Mouse (Mus musculus) embryonic facial prominence, embryonic 14.5 days (tissue): Measurements from ENCODE around the gene Uba3. TPM values are rescaled to one million over a fixed set of nuclear protein-coding genes. Genes with fewer than 3 reads are reported as not detected.
A peak's percentile ranks its signal among the peaks of the same experiment; 100 is the strongest.

Experiments used
- ATAC-seq: fragments of 200-750 bp; cut with Nextera tagmentation; 2 replicates; pipeline ENCODE4 v1.8.0; 2017; ENCODE audit warnings: low read depth, moderate number of reproducible peaks, moderate TSS enrichment
- DNase-seq: peaks from one replicate; pipeline ENCODE4 v3.0.0-alpha.2; 2015; ENCODE audit warnings: low spot score
- H3K27ac ChIP-seq: fragments of 300-500 bp; sonication (generic); replicated peaks from 2 replicates; pipeline ENCODE4 v1.5.1; 2014; ENCODE audit warnings: low read depth, mild to moderate bottlenecking, low read length, moderate library complexity
- H3K27me3 ChIP-seq: fragments of 300-500 bp; sonication (generic); replicated peaks from 2 replicates; pipeline ENCODE4 v1.6.1; 2014; ENCODE audit warnings: low read length; ENCODE audit not compliant: control insufficient read depth, insufficient read depth
- H3K36me3 ChIP-seq: fragments of 300-500 bp; sonication (generic); 2 replicates; pipeline ENCODE4 v1.6.1; 2014; ENCODE audit warnings: low read length, mixed read lengths; ENCODE audit not compliant: control insufficient read depth, insufficient read depth
- H3K4me1 ChIP-seq: fragments of 300-500 bp; sonication (generic); 2 replicates; pipeline ENCODE4 v1.6.1; 2014; ENCODE audit warnings: antibody characterized with exemption, low read length; ENCODE audit not compliant: control insufficient read depth, insufficient read depth
- H3K4me2 ChIP-seq: fragments of 300-500 bp; sonication (generic); 2 replicates; pipeline ENCODE4 v1.6.1; 2014; ENCODE audit warnings: low read depth, mild to moderate bottlenecking, low read length, moderate library complexity, mixed read lengths
- H3K4me3 ChIP-seq: fragments of 300-500 bp; sonication (generic); 2 replicates; pipeline ENCODE4 v1.5.1; 2014; ENCODE audit warnings: low read depth, mild to moderate bottlenecking, low read length
- H3K9ac ChIP-seq: fragments of 300-500 bp; sonication (generic); 2 replicates; pipeline ENCODE4 v1.6.1; 2014; ENCODE audit warnings: low read depth, mild to moderate bottlenecking, low read length, moderate library complexity, mixed read lengths
- H3K9me3 ChIP-seq: fragments of 300-500 bp; sonication (generic); 2 replicates; pipeline ENCODE4 v1.6.1; 2016; ENCODE audit warnings: low read length; ENCODE audit not compliant: control insufficient read depth
- WGBS: fragments of 180-500 bp; shearing (Covaris S2); extraction: QIAGEN DNeasy Blood & Tissue Kit; methylation state at CpG from one replicate; pipeline ENCODE4 v1.1.7; 2014; 5-methylcytosine and 5-hydroxymethylcytosine counted together
- polyA plus RNA-seq: library from polyadenylated mRNA; unstranded; fragments of >200 nt; fragmentation: Nextera tagmentation; extraction: Ambion mirVana; gene quantifications from 2 replicates; pipeline ENCODE4 v1.2.1, GENCODE M21; 2014

The Uba3 gene
- polyA plus RNA-seq, 1 experiment from 2014 or later = 77.7 TPM

GRCm38 (mm10) chr6:97220672-97221071 is 15.2 kb upstream of the Uba3 start:
- H3K27me3 ChIP-seq = no peaks in the 10 kb centered on the region
- no peak overlapping the region for H3K9ac ChIP-seq
- ATAC-seq (no peak), DNase-seq (no peak)
- H3K4me3 ChIP-seq = no peak overlapping the region
- H3K4me2 ChIP-seq = no peak overlapping the region
- peaks cover 21% of the 10 kb centered on the region for H3K4me1 ChIP-seq
- H3K27ac ChIP-seq = no peak overlapping the region
- H3K9me3 ChIP-seq = no peaks in the 10 kb centered on the region
- H3K36me3 ChIP-seq = no peaks in the 10 kb centered on the region
- WGBS = 86% methylated on average over 2 of the region's 5 CpGs

GRCm38 (mm10) chr6:97216154-97216821 is 10.8 kb upstream of the Uba3 start:
- H3K27me3 ChIP-seq = no peaks in the 10 kb centered on the region
- DNase-seq (peak; percentile 4), ATAC-seq (no peak)
- H3K4me2 ChIP-seq = no peak overlapping the region
- H3K36me3 ChIP-seq = 0 out of 2 replicates have a peak, but pooled peaks cover 8% of the 10 kb centered on the region
- H3K4me3 ChIP-seq = no peak overlapping the region
- H3K27ac ChIP-seq = no peak overlapping the region
- H3K4me1 ChIP-seq = peaks cover 7% of the 10 kb centered on the region
- WGBS = 56% methylated on average over 4 of the region's 4 CpGs
- no peak overlapping the region for H3K9ac ChIP-seq
- no peaks in the 10 kb centered on the region for H3K9me3 ChIP-seq

GRCm38 (mm10) chr6:97211981-97212380 is 6.5 kb upstream of the Uba3 start:
- DNase-seq (peak; percentile 28), ATAC-seq (no peak)
- H3K27ac ChIP-seq = no peak overlapping the region
- peaks cover 5% of the 10 kb centered on the region; the same call in 1 of the 2 replicates for H3K4me1 ChIP-seq
- H3K9me3 ChIP-seq = no peaks in the 10 kb centered on the region
- peak overlapping the region; percentile 73; the same call in 1 of the 2 replicates for H3K9ac ChIP-seq
- WGBS = 64% methylated on average over 12 of the region's 12 CpGs
- peak overlapping the region; percentile 76 for H3K4me2 ChIP-seq
- H3K27me3 ChIP-seq = no peaks in the 10 kb centered on the region
- peak overlapping the region; percentile 66 for H3K4me3 ChIP-seq
- H3K36me3 ChIP-seq = 0 out of 2 replicates have a peak, but pooled peaks cover 8% of the 10 kb centered on the region

- Histone ChIP-seq H3K4me1 (peaks cover 5% of the 10 kb centered on the region; the same call in 1 of the 2 replicates), H3K27me3 (no peaks in the 10 kb centered on the region), H3K9ac (peak overlapping the region; percentile 73), H3K36me3 (0 out of 2 replicates have a peak, but pooled peaks cover 8% of the 10 kb centered on the region), H3K9me3 (no peaks in the 10 kb centered on the region), H3K4me3 (peak overlapping the region; percentile 66), H3K27ac (peak overlapping the region; percentile 66), H3K4me2 (peak overlapping the region; percentile 76)
- 1% methylated on average over 22 of the region's 22 CpGs for WGBS
- DNase-seq (peak; percentile 41), ATAC-seq (peak; percentile 47)
Observed at GRCm38 (mm10) chr6:97210962-97211601, 5.6 kb upstream of the Uba3 start.

GRCm38 (mm10) chr6:97210191-97210961 is 4.9 kb upstream of the Uba3 start, which contains the start of gene Arl6ip5:
Arl6ip5 (plus strand) TSS chr6:97210689.
- Histone ChIP-seq H3K27me3 (no peaks in the 10 kb centered on the region), H3K4me1 (peaks cover 5% of the 10 kb centered on the region; the same call in 1 of the 2 replicates), H3K36me3 (0 out of 2 replicates have a peak, but pooled peaks cover 8% of the 10 kb centered on the region), H3K4me3 (peak within 1 kb of the TSS; percentile 66), H3K4me2 (peak within 1 kb of the TSS; percentile 76), H3K9me3 (no peaks in the 10 kb centered on the region), H3K27ac (peak within 1 kb of the TSS; percentile 66), H3K9ac (peak within 1 kb of the TSS; percentile 73)
- DNase-seq (peak; percentile 98), ATAC-seq (peak; percentile 89)
- 6% methylated on average over 32 of the region's 32 CpGs for WGBS

GRCm38 (mm10) chr6:97209751-97210150 is 4.3 kb upstream of the Uba3 start:
- no peak for ATAC-seq
- Histone ChIP-seq H3K4me2 (peak overlapping the region; percentile 76; the same call in 1 of the 2 replicates), H3K9ac (no peak overlapping the region)

GRCm38 (mm10) chr6:97209201-97209600 is 3.8 kb upstream of the Uba3 start:
- no peak overlapping the region for H3K27ac ChIP-seq
- H3K9me3 ChIP-seq = no peaks in the 10 kb centered on the region
- no peak for DNase-seq
- no peaks in the 10 kb centered on the region for H3K27me3 ChIP-seq
- no peak overlapping the region for H3K4me2 ChIP-seq
- no peak overlapping the region for H3K9ac ChIP-seq
- WGBS = 53% methylated on average over 3 of the region's 3 CpGs
- ATAC-seq = no peak
- H3K4me1 ChIP-seq = peaks cover 9% of the 10 kb centered on the region; the same call in 1 of the 2 replicates
- no peak overlapping the region for H3K4me3 ChIP-seq
- H3K36me3 ChIP-seq = no peaks in the 10 kb centered on the region

More at GRCm38 (mm10) chr6:97209751-97210150, 4.3 kb upstream of the Uba3 start:
- Histone ChIP-seq H3K4me1 (peaks cover 5% of the 10 kb centered on the region; the same call in 1 of the 2 replicates), H3K27me3 (no peaks in the 10 kb centered on the region), H3K27ac (no peak overlapping the region; the same call in 1 of the 2 replicates), H3K9me3 (no peaks in the 10 kb centered on the region), H3K4me3 (no peak overlapping the region), H3K36me3 (0 out of 2 replicates have a peak, but pooled peaks cover 2% of the 10 kb centered on the region)
- no peak for DNase-seq
- 77% methylated on average over 4 of the region's 4 CpGs for WGBS

GRCm38 (mm10) chr6:97208406-97208805 is 3.0 kb upstream of the Uba3 start:
- DNase-seq (peak; percentile 51), ATAC-seq (no peak)
- H3K9me3 ChIP-seq = no peaks in the 10 kb centered on the region
- H3K9ac ChIP-seq = no peak overlapping the region
- WGBS = 26% methylated on average over 3 of the region's 3 CpGs
- peak overlapping the region; percentile 55 for H3K27ac ChIP-seq
- no peak overlapping the region for H3K4me3 ChIP-seq
- H3K4me2 ChIP-seq = no peak overlapping the region
- peaks cover 17% of the 10 kb centered on the region for H3K4me1 ChIP-seq
- H3K27me3 ChIP-seq = no peaks in the 10 kb centered on the region
- H3K36me3 ChIP-seq = 0 out of 2 replicates have a peak, but pooled peaks cover 3% of the 10 kb centered on the region
